Mouse (Mus musculus): ENCODE measurements around the gene Serpinc1.

GRCm38 (mm10) chr1:161016378-161016777 is 38.0 kb downstream of the Serpinc1 start:
- TF ChIP-seq CTCF (IDR thresholded peaks at IDR 0.05; ENCODE audit: control insufficient read depth, insufficient read depth, low read length), result no peak
- no peak for TF ChIP-seq POLR2A (IDR thresholded peaks at IDR 0.05; ENCODE audit: borderline replicate concordance, control insufficient read depth, low read depth, low read length)

All from bone marrow, adult 2 months (tissue).